Mouse (Mus musculus): Measurements from ENCODE around the gene Polr2l.

The Polr2l gene

DNA sequence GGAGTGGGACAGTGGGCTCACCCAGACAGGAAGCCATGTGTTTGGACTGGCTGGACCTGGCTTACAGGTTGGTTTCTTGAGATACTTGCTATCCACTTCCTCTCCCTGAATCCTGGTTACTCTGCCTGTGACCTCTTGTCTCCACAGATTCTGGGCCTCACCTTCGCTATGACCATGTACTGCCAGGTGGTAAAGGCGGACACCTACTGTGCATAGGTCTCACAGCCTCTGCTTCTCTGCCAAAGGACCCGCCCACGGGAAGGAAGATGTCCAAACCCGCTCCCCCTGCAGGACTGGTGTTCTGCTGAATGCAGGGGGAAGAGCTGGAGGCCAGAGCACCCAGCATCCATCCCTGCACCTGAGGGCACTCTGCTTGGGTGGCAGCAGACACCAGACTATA is 17.8 kb upstream of the Polr2l start:
- Histone ChIP-seq H3K4me1 (replicated peaks; ENCODE audit: low read depth, low read length) (no peaks in the 10 kb centered on the region), H3K9me3 (ENCODE audit: low read length) (no peaks in the 10 kb centered on the region), H3K36me3 (ENCODE audit: insufficient read depth, low read length) (peaks cover 89% of the 10 kb centered on the region), H3K4me3 (replicated peaks; ENCODE audit: low read length) (no peak overlapping the region), H3K27me3 (ENCODE audit: insufficient read depth, low read length) (no peaks in the 10 kb centered on the region)
- TF ChIP-seq CTCF (conservative IDR thresholded peaks at IDR 0.05; ENCODE audit: low read length) = no peak
- TF ChIP-seq POU5F1 (IDR thresholded peaks at IDR 0.05; ENCODE audit: borderline replicate concordance, low read length) = no peak
- no peak for TF ChIP-seq NANOG (IDR thresholded peaks at IDR 0.05; ENCODE audit: borderline replicate concordance, low read length)

- Histone ChIP-seq H3K9me3 (ENCODE audit: low read length) (no peaks in the 10 kb centered on the region), H3K36me3 (ENCODE audit: insufficient read depth, low read length) (peaks cover 93% of the 10 kb centered on the region), H3K27me3 (ENCODE audit: insufficient read depth, low read length) (no peaks in the 10 kb centered on the region), H3K4me1 (replicated peaks; ENCODE audit: low read depth, low read length) (no peaks in the 10 kb centered on the region), H3K4me3 (replicated peaks; ENCODE audit: low read length) (no peak overlapping the region)
- TF ChIP-seq POU5F1 (IDR thresholded peaks at IDR 0.05; ENCODE audit: borderline replicate concordance, low read length) = no peak
- peak; percentile 34; the same call in 1 of the 2 replicates for TF ChIP-seq CTCF (conservative IDR thresholded peaks at IDR 0.05; ENCODE audit: low read length)
- TF ChIP-seq NANOG (IDR thresholded peaks at IDR 0.05; ENCODE audit: borderline replicate concordance, low read length) = no peak
Observed at GRCm38 (mm10) chr7:141491151-141491550, 16.2 kb upstream of the Polr2l start.

DNA sequence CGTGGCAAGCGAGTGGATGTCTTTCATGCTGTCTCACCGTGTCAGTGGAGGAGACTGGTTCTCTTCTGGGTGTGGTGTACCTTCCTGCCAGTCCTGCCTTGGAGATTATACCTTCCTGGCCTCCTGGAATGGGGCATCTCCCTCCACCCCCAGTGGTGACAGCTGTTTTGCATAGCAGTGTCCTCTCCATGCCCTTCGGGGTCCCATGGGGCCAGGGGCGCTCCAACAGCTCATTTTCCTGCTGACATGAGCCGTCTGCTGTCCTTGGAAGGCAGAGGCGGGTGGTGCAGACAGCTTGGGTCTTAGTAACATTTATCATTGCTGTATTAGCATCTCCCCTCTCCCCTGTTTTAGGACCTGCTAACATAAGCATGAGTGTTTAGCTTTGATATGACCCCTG is 12.2 kb upstream of the Polr2l start:
- TF ChIP-seq POU5F1 (IDR thresholded peaks at IDR 0.05; ENCODE audit: borderline replicate concordance, low read length) = no peak
- no peak for TF ChIP-seq CTCF (conservative IDR thresholded peaks at IDR 0.05; ENCODE audit: low read length)
- no peak for TF ChIP-seq NANOG (IDR thresholded peaks at IDR 0.05; ENCODE audit: borderline replicate concordance, low read length)
- peaks cover 76% of the 10 kb centered on the region for H3K36me3 ChIP-seq (ENCODE audit: insufficient read depth, low read length)
- H3K27me3 ChIP-seq (ENCODE audit: insufficient read depth, low read length) = peaks cover 26% of the 10 kb centered on the region
- no peaks in the 10 kb centered on the region for H3K9me3 ChIP-seq (ENCODE audit: low read length)
- no peak overlapping the region for H3K4me3 ChIP-seq (replicated peaks; ENCODE audit: low read length)
- H3K4me1 ChIP-seq (replicated peaks; ENCODE audit: low read depth, low read length) = peaks cover 14% of the 10 kb centered on the region

DNA sequence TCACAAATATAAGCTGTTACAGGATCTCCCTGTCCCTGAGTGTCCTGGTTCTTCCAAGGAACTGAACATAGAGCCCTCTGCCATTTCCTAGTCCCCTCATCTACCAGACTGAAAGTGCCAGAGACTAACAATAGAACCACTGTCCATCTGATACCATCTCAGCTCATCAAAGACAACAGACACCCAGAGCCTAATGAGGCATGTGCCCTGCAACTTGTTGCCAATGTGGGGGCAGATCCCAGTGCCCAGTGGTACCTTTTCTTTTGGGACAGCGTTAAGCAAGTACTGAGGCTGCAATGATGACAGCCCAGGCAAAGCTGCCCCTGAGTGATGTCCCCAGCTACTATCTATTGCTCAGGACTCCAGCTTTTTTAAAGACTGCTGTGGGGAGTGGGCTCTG is 11.3 kb upstream of the Polr2l start:
- Histone ChIP-seq H3K4me3 (replicated peaks; ENCODE audit: low read length) (no peak overlapping the region), H3K27me3 (ENCODE audit: insufficient read depth, low read length) (peaks cover 32% of the 10 kb centered on the region), H3K4me1 (replicated peaks; ENCODE audit: low read depth, low read length) (peaks cover 19% of the 10 kb centered on the region), H3K36me3 (ENCODE audit: insufficient read depth, low read length) (peaks cover 67% of the 10 kb centered on the region), H3K9me3 (ENCODE audit: low read length) (no peaks in the 10 kb centered on the region)
- TF ChIP-seq CTCF (conservative IDR thresholded peaks at IDR 0.05; ENCODE audit: low read length) (no peak), POU5F1 (IDR thresholded peaks at IDR 0.05; ENCODE audit: borderline replicate concordance, low read length) (no peak), NANOG (IDR thresholded peaks at IDR 0.05; ENCODE audit: borderline replicate concordance, low read length) (no peak)

DNA sequence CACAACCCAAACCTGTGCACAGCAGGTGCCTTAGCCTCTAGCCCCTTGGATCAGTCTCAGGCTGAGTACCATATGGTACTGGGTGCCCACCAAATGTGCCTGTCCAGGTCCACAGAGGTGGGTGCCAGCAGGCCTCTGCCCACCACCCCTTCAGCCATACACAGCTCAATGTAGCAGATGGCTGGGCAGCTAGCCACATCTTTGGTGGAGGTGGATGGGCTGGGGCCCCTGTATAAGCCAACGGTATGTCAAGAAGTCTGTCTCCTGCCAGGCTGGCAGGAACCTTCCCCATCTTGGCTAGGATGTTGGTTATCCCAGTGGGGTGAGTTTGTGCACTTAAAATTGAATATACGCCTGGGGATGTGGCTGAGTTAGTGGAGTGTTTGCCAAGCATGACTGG is 10.7 kb upstream of the Polr2l start:
- H3K4me1 ChIP-seq (replicated peaks; ENCODE audit: low read depth, low read length) = peaks cover 25% of the 10 kb centered on the region
- TF ChIP-seq CTCF (conservative IDR thresholded peaks at IDR 0.05; ENCODE audit: low read length) (no peak), NANOG (IDR thresholded peaks at IDR 0.05; ENCODE audit: borderline replicate concordance, low read length) (no peak), POU5F1 (IDR thresholded peaks at IDR 0.05; ENCODE audit: borderline replicate concordance, low read length) (no peak)
- no peaks in the 10 kb centered on the region for H3K9me3 ChIP-seq (ENCODE audit: low read length)
- peaks cover 36% of the 10 kb centered on the region for H3K27me3 ChIP-seq (ENCODE audit: insufficient read depth, low read length)
- no peak overlapping the region for H3K4me3 ChIP-seq (replicated peaks; ENCODE audit: low read length)
- peaks cover 61% of the 10 kb centered on the region for H3K36me3 ChIP-seq (ENCODE audit: insufficient read depth, low read length)

DNA sequence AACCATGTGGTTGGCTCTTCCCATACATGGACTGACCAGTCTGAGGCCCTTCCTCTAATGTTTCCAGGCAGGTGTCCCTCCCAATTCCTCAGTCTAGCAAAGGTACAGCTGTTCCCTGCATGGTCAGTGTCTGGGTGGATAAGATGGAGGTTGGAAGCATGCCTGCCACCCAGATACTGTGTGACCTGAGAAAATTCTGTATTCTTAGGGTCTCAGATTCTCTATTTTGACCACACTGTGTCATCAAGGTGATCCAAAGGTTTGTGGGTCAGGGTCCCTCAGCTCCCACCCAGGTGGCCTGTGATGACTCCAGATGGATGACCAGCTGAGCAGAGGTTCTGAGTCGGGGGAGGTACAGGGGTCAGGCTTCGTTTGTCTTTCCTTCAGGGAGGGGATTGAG is 10.3 kb upstream of the Polr2l start:
- TF ChIP-seq CTCF (conservative IDR thresholded peaks at IDR 0.05; ENCODE audit: low read length) = no peak
- no peak for TF ChIP-seq POU5F1 (IDR thresholded peaks at IDR 0.05; ENCODE audit: borderline replicate concordance, low read length)
- no peak for TF ChIP-seq NANOG (IDR thresholded peaks at IDR 0.05; ENCODE audit: borderline replicate concordance, low read length)
- no peaks in the 10 kb centered on the region for H3K9me3 ChIP-seq (ENCODE audit: low read length)
- H3K27me3 ChIP-seq (ENCODE audit: insufficient read depth, low read length) = peaks cover 40% of the 10 kb centered on the region
- H3K36me3 ChIP-seq (ENCODE audit: insufficient read depth, low read length) = peaks cover 57% of the 10 kb centered on the region
- peaks cover 28% of the 10 kb centered on the region for H3K4me1 ChIP-seq (replicated peaks; ENCODE audit: low read depth, low read length)
- no peak overlapping the region for H3K4me3 ChIP-seq (replicated peaks; ENCODE audit: low read length)

GRCm38 (mm10) chr7:141484186-141485120 is 9.5 kb upstream of the Polr2l start:
- Histone ChIP-seq H3K36me3 (ENCODE audit: insufficient read depth, low read length) (peaks cover 49% of the 10 kb centered on the region), H3K9me3 (ENCODE audit: low read length) (no peaks in the 10 kb centered on the region), H3K27me3 (ENCODE audit: insufficient read depth, low read length) (peaks cover 44% of the 10 kb centered on the region), H3K4me3 (replicated peaks; ENCODE audit: low read length) (no peak overlapping the region), H3K4me1 (replicated peaks; ENCODE audit: low read depth, low read length) (peaks cover 28% of the 10 kb centered on the region)
- TF ChIP-seq NANOG (IDR thresholded peaks at IDR 0.05; ENCODE audit: borderline replicate concordance, low read length) (no peak), CTCF (conservative IDR thresholded peaks at IDR 0.05; ENCODE audit: low read length) (no peak), POU5F1 (IDR thresholded peaks at IDR 0.05; ENCODE audit: borderline replicate concordance, low read length) (no peak)

- H3K27me3 ChIP-seq (ENCODE audit: insufficient read depth, low read length) = peaks cover 44% of the 10 kb centered on the region
- no peak for TF ChIP-seq POU5F1 (IDR thresholded peaks at IDR 0.05; ENCODE audit: borderline replicate concordance, low read length)
- TF ChIP-seq CTCF (conservative IDR thresholded peaks at IDR 0.05; ENCODE audit: low read length) = no peak
- no peak for TF ChIP-seq NANOG (IDR thresholded peaks at IDR 0.05; ENCODE audit: borderline replicate concordance, low read length)
- peaks cover 43% of the 10 kb centered on the region for H3K36me3 ChIP-seq (ENCODE audit: insufficient read depth, low read length)
- no peaks in the 10 kb centered on the region for H3K9me3 ChIP-seq (ENCODE audit: low read length)
- peaks cover 32% of the 10 kb centered on the region for H3K4me1 ChIP-seq (replicated peaks; ENCODE audit: low read depth, low read length)
- peak overlapping the region; percentile 90 for H3K4me3 ChIP-seq (replicated peaks; ENCODE audit: low read length)
Observed at GRCm38 (mm10) chr7:141483114-141483653, 8.3 kb upstream of the Polr2l start.
